Mouse (Mus musculus): ENCODE data around the gene Tenm4. TPM values are rescaled to one million over a fixed set of nuclear protein-coding genes. Genes with fewer than 3 reads are reported as not detected.

Gene Tenm4
- total and polyA plus RNA-seq, 3 experiments: 0.03 to 0.26 (median 0.04) TPM

- Histone ChIP-seq H3K27me3 (replicated peaks) (no peaks in the 10 kb centered on the region), H3K4me2 (ENCODE audit: insufficient read depth, low read depth, poor library complexity, severe bottlenecking) (no peak overlapping the region), H3K4me3 (replicated peaks in 1 of 3; ENCODE audit: low read depth in 2 of 3, low read length in 2 of 3, poor library complexity in 1 of 3) (no peak overlapping the region), H3K4me1 (ENCODE audit: control insufficient read depth in 1 of 2, insufficient read depth in 2 of 2) (peaks cover 0 to 4% of the 10 kb centered on the region in 2 experiments; a peak in 2 of 4 replicates), H3K9me3 (replicated peaks; ENCODE audit: low read length) (no peaks in the 10 kb centered on the region), H3K36me3 (replicated peaks in 1 of 2; ENCODE audit: control insufficient read depth in 1 of 2, insufficient read depth in 1 of 2, low read length in 1 of 2) (no peaks in the 10 kb centered on the region), H3K9ac (ENCODE audit: insufficient read depth, low read depth) (no peak overlapping the region), H3K79me2 (replicated peaks; ENCODE audit: control insufficient read depth, extremely low read depth, insufficient read depth, poor library complexity, severe bottlenecking) (no peaks in the 10 kb centered on the region), H3K27ac (ENCODE audit: insufficient read depth, low read depth) (no peak overlapping the region)
- TF ChIP-seq IRF4 (IDR thresholded peaks at IDR 0.05; ENCODE audit: low read depth, low read length): no peak
- dilution Hi-C loops (cut with MboI; ENCODE audit: extremely low pct_ligation_motif_present, extremely low pct_unique_long_range_greater_than_20kb, low sequenced_read_pairs) (no loop called here), in situ Hi-C loops (cut with MboI; ENCODE audit: low pct_ligation_motif_present, low pct_unique_long_range_greater_than_20kb, low sequenced_read_pairs) (no loop called here)
- no peak for DNase-seq (ENCODE audit: extremely low read depth)
These were observed 57.7 kb downstream of the Tenm4 start for GRCm38 (mm10) chr7:96228562-96229268.

GRCm38 (mm10) chr7:96230006-96230719, 59.1 kb downstream of the Tenm4 start:
- no peak overlapping the region for H3K27ac ChIP-seq (ENCODE audit: insufficient read depth, low read depth)
- H3K4me2 ChIP-seq (ENCODE audit: insufficient read depth, low read depth, poor library complexity, severe bottlenecking): no peak overlapping the region
- no peaks in the 10 kb centered on the region for H3K79me2 ChIP-seq (replicated peaks; ENCODE audit: control insufficient read depth, extremely low read depth, insufficient read depth, poor library complexity, severe bottlenecking)
- no peak overlapping the region for H3K9ac ChIP-seq (ENCODE audit: insufficient read depth, low read depth)
- DNase-seq (ENCODE audit: extremely low read depth): no peak
- no peaks in the 10 kb centered on the region for H3K9me3 ChIP-seq (replicated peaks; ENCODE audit: low read length)
- peaks cover 0 to 4% of the 10 kb centered on the region in 2 experiments; a peak in 2 of 4 replicates for H3K4me1 ChIP-seq (ENCODE audit: control insufficient read depth in 1 of 2, insufficient read depth in 2 of 2)
- in situ Hi-C loops (cut with MboI; ENCODE audit: low pct_ligation_motif_present, low pct_unique_long_range_greater_than_20kb, low sequenced_read_pairs) (no loop called here), dilution Hi-C loops (cut with MboI; ENCODE audit: extremely low pct_ligation_motif_present, extremely low pct_unique_long_range_greater_than_20kb, low sequenced_read_pairs) (no loop called here)
- no peak overlapping the region for H3K4me3 ChIP-seq (replicated peaks in 1 of 3; ENCODE audit: low read depth in 2 of 3, low read length in 2 of 3, poor library complexity in 1 of 3)
- TF ChIP-seq UBTF (IDR thresholded peaks at IDR 0.05; ENCODE audit: low read depth, low read length) (no peak), CTCF (conservative IDR thresholded peaks at IDR 0.05 in 1 of 2, IDR thresholded peaks at IDR 0.05 in 1 of 2; ENCODE audit: low read depth in 2 of 2, low read length in 2 of 2) (no peak), USF2 (conservative IDR thresholded peaks at IDR 0.05; ENCODE audit: low read depth, low read length) (no peak), USF1 (IDR thresholded peaks at IDR 0.05; ENCODE audit: low read depth, low read length) (no peak), RCOR1 (conservative IDR thresholded peaks at IDR 0.05; ENCODE audit: low read depth, low read length) (no peak), RAD21 (IDR thresholded peaks at IDR 0.05; ENCODE audit: low read depth, low read length) (no peak), JUND (conservative IDR thresholded peaks at IDR 0.05; ENCODE audit: low read depth, low read length) (no peak), TBP (conservative IDR thresholded peaks at IDR 0.05; ENCODE audit: low read depth, low read length) (no peak), TCF12 (IDR thresholded peaks at IDR 0.05; ENCODE audit: low read depth, low read length) (no peak)
- H3K27me3 ChIP-seq (replicated peaks): no peaks in the 10 kb centered on the region
- H3K36me3 ChIP-seq (replicated peaks in 1 of 2; ENCODE audit: control insufficient read depth in 1 of 2, insufficient read depth in 1 of 2, low read length in 1 of 2): no peaks in the 10 kb centered on the region

- H3K27ac ChIP-seq (ENCODE audit: insufficient read depth, low read depth): no peak overlapping the region
- no peaks in the 10 kb centered on the region for H3K79me2 ChIP-seq (replicated peaks; ENCODE audit: control insufficient read depth, extremely low read depth, insufficient read depth, poor library complexity, severe bottlenecking)
- H3K4me2 ChIP-seq (ENCODE audit: insufficient read depth, low read depth, poor library complexity, severe bottlenecking): no peak overlapping the region
- dilution Hi-C loops (cut with MboI; ENCODE audit: extremely low pct_ligation_motif_present, extremely low pct_unique_long_range_greater_than_20kb, low sequenced_read_pairs): no loop called here
- H3K4me3 ChIP-seq (replicated peaks in 1 of 3; ENCODE audit: low read depth in 2 of 3, low read length in 2 of 3, poor library complexity in 1 of 3): no peak overlapping the region
- in situ Hi-C loops (cut with MboI; ENCODE audit: low pct_ligation_motif_present, low pct_unique_long_range_greater_than_20kb, low sequenced_read_pairs): no loop called here
- no peak for TF ChIP-seq E2F4 (IDR thresholded peaks at IDR 0.05; ENCODE audit: insufficient replicate concordance, low read depth, low read length)
- no peak for TF ChIP-seq MEF2A (IDR thresholded peaks at IDR 0.05; ENCODE audit: borderline replicate concordance, low read depth, low read length)
- no peak for TF ChIP-seq CHD2 (IDR thresholded peaks at IDR 0.05; ENCODE audit: low read length)
- no peak for TF ChIP-seq BHLHE40 (IDR thresholded peaks at IDR 0.05; ENCODE audit: low read depth, low read length)
- no peak for TF ChIP-seq ZKSCAN1 (IDR thresholded peaks at IDR 0.05; ENCODE audit: borderline replicate concordance, low read depth, low read length)
- no peak for TF ChIP-seq SMC3 (IDR thresholded peaks at IDR 0.05; ENCODE audit: low read depth, low read length)
- TF ChIP-seq RCOR1 (conservative IDR thresholded peaks at IDR 0.05; ENCODE audit: low read depth, low read length): no peak
- no peak for TF ChIP-seq ETS1 (conservative IDR thresholded peaks at IDR 0.05; ENCODE audit: low read depth, low read length)
- TF ChIP-seq CTCF (conservative IDR thresholded peaks at IDR 0.05 in 1 of 2, IDR thresholded peaks at IDR 0.05 in 1 of 2; ENCODE audit: low read depth in 2 of 2, low read length in 2 of 2): no peak
- TF ChIP-seq ZMIZ1 (IDR thresholded peaks at IDR 0.05; ENCODE audit: low read depth, low read length): no peak
- H3K36me3 ChIP-seq (replicated peaks in 1 of 2; ENCODE audit: control insufficient read depth in 1 of 2, insufficient read depth in 1 of 2, low read length in 1 of 2): no peaks in the 10 kb centered on the region
- H3K4me1 ChIP-seq (ENCODE audit: control insufficient read depth in 1 of 2, insufficient read depth in 2 of 2): peaks cover 0 to 4% of the 10 kb centered on the region in 2 experiments; a peak in 2 of 4 replicates
- no peak for DNase-seq (ENCODE audit: extremely low read depth)
- H3K9me3 ChIP-seq (replicated peaks; ENCODE audit: low read length): no peaks in the 10 kb centered on the region
- H3K27me3 ChIP-seq (replicated peaks): no peaks in the 10 kb centered on the region
- H3K9ac ChIP-seq (ENCODE audit: insufficient read depth, low read depth): no peak overlapping the region
These were observed 59.7 kb downstream of the Tenm4 start for GRCm38 (mm10) chr7:96230720-96231241.

Data from CH12.LX (cell line).